Mouse (Mus musculus) G1E (cell line): Measurements from ENCODE around the gene Ephb1. TPM values are rescaled to one million over a fixed set of nuclear protein-coding genes. Genes with fewer than 3 reads are reported as not detected.

Source experiments
- ATAC-seq: 2 replicates; pipeline ENCODE4 v1.8.0; 2016; ENCODE audit warnings: mild to moderate bottlenecking; ENCODE audit not compliant: insufficient number of reproducible peaks, poor library complexity, low FRiP score, severe bottlenecking; ENCODE audit errors: extremely low read depth
- DNase-seq: peaks from one replicate; pipeline ENCODE4 v3.0.0; 2012; ENCODE audit warnings: low spot score
- H3K27me3 ChIP-seq: 2 replicates; pipeline ENCODE4 v1.6.1; 2012; ENCODE audit warnings: mild to moderate bottlenecking, low read length, inconsistent platforms; ENCODE audit not compliant: insufficient read depth
- H3K36me3 ChIP-seq: replicated peaks from 2 replicates; pipeline ENCODE3; 2012; ENCODE audit warnings: mild to moderate bottlenecking, inconsistent platforms
- H3K4me1 ChIP-seq: 2 replicates; pipeline ENCODE4 v1.6.1; 2012; ENCODE audit warnings: low read depth, low read length, inconsistent platforms, mixed read lengths; ENCODE audit not compliant: insufficient read depth
- H3K4me3 ChIP-seq: 2 replicates; pipeline ENCODE4 v1.5.1; 2012; ENCODE audit warnings: low read depth, mild to moderate bottlenecking, inconsistent platforms, low read length, moderate library complexity, mixed read lengths
- H3K9me3 ChIP-seq: replicated peaks from 2 replicates; pipeline ENCODE4 v1.6.1; 2012; ENCODE audit warnings: inconsistent platforms
- CTCF ChIP-seq: IDR thresholded peaks from 2 replicates; pipeline ENCODE4 v1.5.1; 2012; ENCODE audit warnings: low read depth, low read length, inconsistent platforms, mixed read lengths
- GATA1 ChIP-seq: IDR thresholded peaks from 2 replicates; pipeline ENCODE4 v1.6.1; 2012; ENCODE audit warnings: borderline replicate concordance, low read length, inconsistent platforms, mixed read lengths
- GATA2 ChIP-seq: IDR thresholded peaks from 2 replicates; pipeline ENCODE4 v1.6.1; 2012; ENCODE audit warnings: low read depth, low read length, inconsistent platforms, borderline replicate concordance
- POLR2AphosphoS5 ChIP-seq: IDR thresholded peaks from 2 replicates; pipeline ENCODE4 v1.6.1; 2012; ENCODE audit warnings: low read depth, low read length, inconsistent platforms; ENCODE audit not compliant: insufficient replicate concordance
- TAL1 ChIP-seq: conservative IDR thresholded peaks from 2 replicates; pipeline ENCODE4 v1.6.1; 2012; ENCODE audit warnings: low read depth, low read length, inconsistent platforms, mixed read lengths
- polyA plus RNA-seq: library from polyadenylated mRNA; stranded (reverse); fragments of >175 nt; gene quantifications from 2 replicates; pipeline ENCODE4 v1.2.3, GENCODE M21; 2012
- total RNA-seq, 2 experiments: library from RNA; stranded (forward) in 1 of 2; stranded (reverse) in 1 of 2; fragments of 200-1000 nt in 1 of 2; fragments of >200 nt in 1 of 2; fragmentation: Nextera tagmentation in 1 of 2; gene quantifications; 2 replicates each; pipeline ENCODE4 v1.2.3; 2014 to 2017

Ephb1 gene
- total RNA-seq (2014; fragmentation: Nextera tagmentation) (not detected in 2 replicates), total RNA-seq (2017) (0.05 and 0.06 TPM in 2 replicates), polyA plus RNA-seq (not detected in 2 replicates)

DNA sequence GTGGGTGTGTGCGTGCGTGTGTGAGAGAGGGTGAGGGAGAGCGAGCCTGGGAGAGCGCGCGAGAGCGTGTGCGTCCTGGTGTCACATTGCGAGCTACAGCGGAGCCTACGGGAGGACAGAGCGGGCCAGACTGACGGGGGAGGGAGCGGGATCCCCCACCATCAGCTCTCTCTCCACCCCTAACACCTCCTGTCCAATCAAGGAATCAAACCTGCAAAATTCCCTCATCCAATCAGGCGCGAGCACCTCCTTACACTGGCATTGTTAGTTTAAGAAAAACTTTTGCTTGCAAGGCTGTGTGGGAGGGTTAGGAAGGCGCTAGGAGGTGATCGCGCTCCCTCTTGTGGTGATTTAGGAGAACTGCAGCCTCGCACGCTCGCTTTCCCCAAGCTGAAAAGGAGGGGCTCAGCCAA lies at the start of gene Ephb1:
TSS of gene Ephb1 (minus strand) at position 133 of the 413 bp plus-strand sequence.
- H3K4me3 ChIP-seq, result peak within 1 kb of the TSS; percentile 20; the same call in 1 of the 2 replicates
- H3K27me3 ChIP-seq, result no peaks in the 10 kb centered on the region
- no peak for DNase-seq

DNA sequence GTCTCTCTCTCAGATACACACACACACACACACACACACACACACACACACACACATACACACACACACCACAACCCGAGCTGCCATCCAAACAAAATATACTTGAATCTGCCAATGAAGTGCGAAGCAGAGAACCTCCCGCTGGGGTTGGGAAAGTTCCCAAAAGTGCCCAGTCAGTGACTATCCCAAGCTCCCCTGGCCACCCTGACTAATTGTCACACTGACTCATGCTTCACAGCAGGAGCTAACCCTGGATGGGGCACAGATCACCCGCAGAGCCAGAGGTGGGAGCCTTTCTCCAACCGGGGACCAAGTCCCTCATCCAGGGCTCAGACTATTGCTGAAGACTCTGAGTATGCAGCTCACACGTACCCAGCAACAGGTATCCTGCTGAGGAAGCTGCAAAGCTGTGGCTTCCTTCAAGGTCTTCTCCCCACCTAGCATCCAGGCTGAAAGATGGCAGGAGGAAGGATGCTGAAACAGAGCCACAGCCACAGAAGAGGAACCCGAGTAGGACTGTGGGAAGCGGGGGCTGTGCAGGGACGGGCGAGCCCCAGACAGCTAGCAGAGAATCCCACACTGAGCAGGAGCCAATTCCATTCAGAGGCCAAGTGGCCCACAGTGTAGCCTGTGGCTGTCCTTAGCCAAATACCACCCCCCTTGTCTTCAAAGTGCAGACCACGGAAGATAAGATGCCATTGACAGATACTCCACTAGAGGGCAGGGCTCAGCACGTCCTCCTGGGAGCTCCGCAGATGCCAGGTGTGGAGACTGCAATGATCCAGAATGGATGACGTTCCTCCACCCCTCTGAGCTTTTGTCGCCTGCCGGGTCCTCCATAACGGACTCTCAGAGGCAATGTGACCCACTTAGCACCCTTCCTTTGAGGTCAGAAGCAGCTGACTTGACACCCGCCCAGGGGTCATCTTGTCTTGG lies 48.9 kb upstream of the Ephb1 start:
- no peak for ATAC-seq

More for the DNA sequence above, at the start of gene Ephb1:
- no peak for ATAC-seq
- peak; percentile 51; the same call in 1 of the 2 replicates for TF ChIP-seq CTCF
- TF ChIP-seq GATA1, result no peak
- TF ChIP-seq GATA2, result no peak
- H3K36me3 ChIP-seq, result no peaks in the 10 kb centered on the region
- H3K4me1 ChIP-seq, result no peaks in the 10 kb centered on the region
- H3K9me3 ChIP-seq, result peaks cover 84% of the 10 kb centered on the region

DNA sequence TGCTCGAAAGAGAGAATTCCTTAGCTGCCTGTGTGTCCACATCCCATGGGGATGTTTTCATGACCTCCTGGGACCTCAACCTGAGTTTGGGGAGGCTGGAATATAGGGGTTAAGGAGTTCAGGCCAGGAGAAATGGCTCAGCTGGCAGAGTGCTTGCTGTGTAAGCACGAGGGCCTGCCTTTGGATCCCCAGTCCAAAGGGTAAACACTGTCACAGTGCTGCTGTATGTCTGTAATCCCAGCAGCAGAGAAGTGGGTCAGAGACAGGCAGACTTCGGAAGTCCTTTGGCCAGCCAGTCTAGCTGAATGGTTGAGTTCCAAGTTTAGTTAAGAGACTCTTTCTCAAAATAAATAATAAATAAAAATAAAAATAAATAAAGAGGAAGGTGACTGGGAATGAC lies 48.2 kb upstream of the Ephb1 start:
- peaks cover 84% of the 10 kb centered on the region for H3K9me3 ChIP-seq
- H3K4me1 ChIP-seq, result no peaks in the 10 kb centered on the region
- no peaks in the 10 kb centered on the region for H3K27me3 ChIP-seq
- H3K36me3 ChIP-seq, result no peaks in the 10 kb centered on the region
- no peak for ATAC-seq
- no peak for DNase-seq
- TF ChIP-seq GATA2, result no peak
- no peak for TF ChIP-seq POLR2AphosphoS5
- TF ChIP-seq CTCF, result no peak
- no peak for TF ChIP-seq TAL1
- no peak for TF ChIP-seq GATA1
- H3K4me3 ChIP-seq, result no peak overlapping the region

More for the DNA sequence above, 48.9 kb upstream of the Ephb1 start:
- no peaks in the 10 kb centered on the region for H3K27me3 ChIP-seq
- no peak for DNase-seq
- TF ChIP-seq CTCF (no peak), POLR2AphosphoS5 (no peak)
- H3K36me3 ChIP-seq, result no peaks in the 10 kb centered on the region
- H3K9me3 ChIP-seq, result peaks cover 84% of the 10 kb centered on the region
- no peak overlapping the region for H3K4me3 ChIP-seq
- no peaks in the 10 kb centered on the region for H3K4me1 ChIP-seq

DNA sequence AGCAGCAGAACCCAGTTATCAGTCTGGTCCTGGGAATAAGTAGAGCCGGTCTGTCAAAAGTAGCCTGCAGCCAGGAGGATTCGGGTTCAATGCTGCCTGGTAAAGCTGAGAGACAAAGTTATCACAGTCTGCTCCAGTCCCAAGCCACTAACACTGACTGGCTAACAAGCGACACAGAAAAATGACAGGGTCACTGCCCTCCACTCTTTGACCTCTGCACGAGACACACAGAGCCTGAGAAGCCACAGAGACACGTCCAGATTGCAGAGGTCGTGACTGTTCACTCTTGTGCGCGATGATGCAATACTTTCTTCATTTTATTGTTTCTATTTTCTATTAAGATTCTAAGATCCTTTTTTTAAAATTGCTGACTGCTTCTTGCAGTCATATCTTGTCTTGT lies 33.8 kb upstream of the Ephb1 start:
- TF ChIP-seq GATA2, result no peak
- no peak for TF ChIP-seq POLR2AphosphoS5
- TF ChIP-seq GATA1, result no peak
- no peak for TF ChIP-seq TAL1
- no peak for TF ChIP-seq CTCF

DNA sequence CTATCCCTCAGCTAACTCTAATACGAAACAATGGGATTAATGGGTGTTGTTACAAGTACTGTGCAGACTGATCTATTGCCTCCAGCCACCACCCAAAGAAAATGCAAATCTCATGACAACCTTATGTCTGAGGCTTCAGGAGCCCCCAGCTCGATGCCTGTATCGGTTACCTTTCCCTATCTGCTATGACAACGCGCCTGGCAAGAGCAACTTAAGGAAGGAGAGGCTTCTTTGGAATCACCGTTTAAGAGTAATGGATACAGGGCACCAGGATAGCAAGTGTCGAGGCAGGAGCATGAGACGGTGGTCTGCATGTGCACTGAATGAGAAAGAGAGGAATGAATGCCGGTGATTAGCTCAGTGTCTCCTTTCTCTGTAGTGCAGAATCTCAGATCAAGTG lies 32.3 kb upstream of the Ephb1 start:
- DNase-seq (no peak), ATAC-seq (no peak)
- Histone ChIP-seq H3K4me1 (no peaks in the 10 kb centered on the region), H3K4me3 (no peak overlapping the region), H3K9me3 (peaks cover 61% of the 10 kb centered on the region), H3K36me3 (no peaks in the 10 kb centered on the region), H3K27me3 (no peaks in the 10 kb centered on the region)
- TF ChIP-seq GATA2 (no peak), CTCF (no peak), GATA1 (no peak), POLR2AphosphoS5 (no peak), TAL1 (no peak)

More for the DNA sequence above, 33.8 kb upstream of the Ephb1 start:
- H3K4me1 ChIP-seq, result no peaks in the 10 kb centered on the region
- peaks cover 59% of the 10 kb centered on the region for H3K9me3 ChIP-seq
- H3K4me3 ChIP-seq, result no peak overlapping the region
- DNase-seq, result no peak
- no peak for ATAC-seq
- no peaks in the 10 kb centered on the region for H3K27me3 ChIP-seq
- no peaks in the 10 kb centered on the region for H3K36me3 ChIP-seq

- ATAC-seq (no peak), DNase-seq (no peak)
- Histone ChIP-seq H3K36me3 (no peaks in the 10 kb centered on the region), H3K4me1 (no peaks in the 10 kb centered on the region), H3K27me3 (no peaks in the 10 kb centered on the region), H3K9me3 (peaks cover 78% of the 10 kb centered on the region), H3K4me3 (no peak overlapping the region)
- TF ChIP-seq POLR2AphosphoS5 (no peak), TAL1 (no peak), GATA2 (no peak), GATA1 (no peak), CTCF (no peak)
Measured at GRCm38 (mm10) chr9:102380235-102380634, 25.7 kb upstream of the Ephb1 start.
